Mouse (Mus musculus) retina, postnatal 1 day (tissue): ENCODE measurements around the gene N4bp2l1.

Experiments used
- DNase-seq: peaks from one replicate; pipeline ENCODE4 v3.0.0-alpha.2; 2012

The N4bp2l1 gene

GRCm38 (mm10) chr5:150561783-150562182 lies 35.2 kb downstream of the N4bp2l1 start:
- DNase-seq = no peak

- no peak for DNase-seq
Measured at GRCm38 (mm10) chr5:150561376-150561775, 35.6 kb downstream of the N4bp2l1 start.

DNA sequence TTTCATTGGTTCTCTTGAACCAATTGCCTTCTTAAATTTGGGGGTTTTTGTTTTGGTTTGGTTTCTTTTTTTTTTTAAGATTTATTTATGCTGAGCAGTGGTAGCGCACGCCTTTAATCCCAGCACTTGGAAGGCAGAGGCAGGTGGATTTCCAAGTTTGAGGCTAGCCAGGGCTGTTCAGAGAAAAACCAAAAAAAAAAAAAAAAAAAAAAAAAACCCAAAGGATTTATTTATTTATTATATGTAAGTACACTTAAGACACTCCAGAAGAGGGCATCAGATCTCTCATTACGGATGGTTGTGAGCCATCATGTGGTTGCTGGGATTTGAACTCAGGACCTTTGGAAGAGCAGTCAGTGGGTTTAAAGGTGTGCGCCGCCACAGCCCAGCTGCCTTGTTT lies 36.1 kb downstream of the N4bp2l1 start:
- no peak for DNase-seq

- peak; percentile 6 for DNase-seq
Measured at GRCm38 (mm10) chr5:150559519-150560103, 37.4 kb downstream of the N4bp2l1 start.

DNA sequence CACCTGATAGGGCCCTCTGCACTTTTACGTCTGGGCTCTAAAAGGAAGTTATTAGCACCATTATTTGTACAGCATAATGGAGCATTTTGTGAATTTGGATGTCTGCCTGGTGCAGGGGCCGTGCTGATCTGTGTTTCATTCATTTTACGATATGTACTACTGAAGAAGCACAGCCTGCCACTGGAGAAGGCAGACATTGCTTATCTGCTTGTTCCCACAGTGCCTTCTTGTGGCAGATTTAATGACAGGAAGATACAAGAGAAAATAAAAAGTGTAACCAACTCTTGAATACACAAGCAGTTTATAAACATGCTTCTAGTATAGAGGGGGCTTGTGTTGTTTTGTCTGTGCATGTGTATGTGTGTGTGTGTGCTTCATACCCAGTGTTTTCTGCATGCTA lies 45.4 kb downstream of the N4bp2l1 start:
- no peak for DNase-seq

GRCm38 (mm10) chr5:150543184-150543583 lies 53.8 kb downstream of the N4bp2l1 start:
- DNase-seq = no peak

DNA sequence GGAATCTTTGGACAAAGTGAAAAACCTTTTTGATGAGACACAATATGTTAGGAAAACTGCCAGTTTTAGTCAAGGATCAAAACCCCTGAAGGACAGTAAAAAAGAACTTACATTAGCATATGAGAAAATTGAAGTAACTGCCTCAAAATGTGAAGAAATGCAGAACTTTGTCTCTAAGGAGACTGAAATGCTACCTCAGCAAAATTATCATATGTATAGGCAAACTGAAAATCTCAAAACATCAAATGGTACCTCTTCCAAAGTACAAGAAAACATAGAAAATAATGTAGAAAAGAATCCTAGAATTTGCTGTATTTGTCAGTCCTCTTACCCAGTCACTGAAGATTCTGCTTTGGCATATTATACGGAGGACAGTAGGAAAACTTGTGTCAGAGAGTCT lies 55.7 kb downstream of the N4bp2l1 start:
- DNase-seq = no peak

GRCm38 (mm10) chr5:150525239-150525638 lies 71.7 kb downstream of the N4bp2l1 start:
- no peak for DNase-seq

GRCm38 (mm10) chr5:150522867-150523234 lies 74.1 kb downstream of the N4bp2l1 start:
- DNase-seq = no peak

DNA sequence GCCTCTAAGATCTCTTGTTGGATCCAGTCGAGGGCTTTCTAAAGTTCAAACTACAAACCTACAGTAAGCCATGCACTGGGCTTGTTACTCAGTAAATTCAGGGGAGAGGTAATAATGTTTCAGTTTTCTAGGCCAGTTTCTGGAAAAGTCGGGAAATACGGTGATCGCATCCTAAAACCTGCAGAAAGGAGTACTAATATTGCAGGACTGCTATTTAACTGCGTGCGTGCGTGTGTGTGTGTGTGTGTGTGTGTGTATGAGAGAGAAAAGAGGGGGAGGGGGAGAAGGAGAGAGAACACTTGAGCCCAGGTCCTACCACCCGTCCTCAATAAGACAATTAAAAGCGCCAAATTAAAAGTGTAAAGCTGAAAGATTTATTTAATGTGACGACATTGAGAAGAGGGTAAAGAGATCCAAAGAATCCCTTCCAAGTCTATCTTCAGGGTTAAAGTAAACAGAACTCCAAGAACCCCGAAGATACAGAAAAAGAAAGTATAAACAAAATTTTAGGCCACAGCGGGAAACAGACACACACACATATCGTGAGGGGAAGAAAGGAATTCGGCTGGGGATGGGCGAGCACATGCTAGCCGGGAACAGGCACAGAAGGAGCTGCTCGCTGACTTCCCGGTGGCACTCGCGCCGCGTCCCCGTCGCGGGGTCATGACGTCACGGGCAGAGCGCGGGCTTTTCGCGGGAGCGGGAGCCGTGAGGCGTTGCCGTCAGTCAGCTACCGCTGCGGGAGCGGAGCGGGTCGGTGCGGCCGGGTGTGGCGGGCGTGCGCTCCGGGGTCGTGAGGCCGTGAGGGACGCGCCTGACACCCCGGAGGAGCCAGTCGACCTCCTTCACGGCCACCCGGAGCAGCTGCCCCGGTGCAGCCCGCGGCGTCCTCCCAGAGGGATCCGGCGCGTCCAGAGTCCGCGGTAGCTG lies 74.8 kb downstream of the N4bp2l1 start, which contains the start of gene Brca2:
TSS of gene Brca2 (plus strand) at position 694 of the 930 bp plus-strand sequence.
- DNase-seq = peak; percentile 95
